Mouse (Mus musculus): ENCODE measurements at regions not wholly inside any gene's neighbourhood (a gene's known extent, or its start where the extent isn't known, plus 50 kb on each side); places are given as distances from the start of the nearest gene placed in this dataset.
A peak's percentile ranks its signal among the peaks of the same experiment; 100 is the strongest.

DNA sequence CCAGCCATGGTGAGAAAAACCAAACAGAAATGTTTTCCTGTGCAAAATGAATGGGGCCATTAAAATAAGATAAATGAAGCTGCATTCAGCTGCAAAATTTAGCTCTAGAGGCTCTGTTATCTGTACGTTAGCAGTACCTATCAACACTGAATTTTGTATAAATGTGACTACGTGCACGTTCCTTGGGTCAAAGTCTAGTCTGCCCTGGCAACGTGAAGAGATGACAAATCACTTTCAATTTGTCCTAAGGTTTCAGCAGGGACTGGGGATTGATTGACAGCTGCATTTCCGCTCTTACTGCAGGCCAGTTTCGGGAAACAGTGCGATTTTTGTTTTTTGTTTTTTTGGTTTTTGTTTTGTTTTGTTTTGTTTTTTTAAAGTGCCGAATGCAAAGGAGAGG lies 246.1 kb upstream of the Fn1 start:
- no peak for TF ChIP-seq CTCF (IDR thresholded peaks at IDR 0.05; ENCODE audit: low read depth)
- H3K27me3 ChIP-seq (replicated peaks; ENCODE audit: control insufficient read depth, insufficient read depth, low read length) = no peaks in the 10 kb centered on the region

DNA sequence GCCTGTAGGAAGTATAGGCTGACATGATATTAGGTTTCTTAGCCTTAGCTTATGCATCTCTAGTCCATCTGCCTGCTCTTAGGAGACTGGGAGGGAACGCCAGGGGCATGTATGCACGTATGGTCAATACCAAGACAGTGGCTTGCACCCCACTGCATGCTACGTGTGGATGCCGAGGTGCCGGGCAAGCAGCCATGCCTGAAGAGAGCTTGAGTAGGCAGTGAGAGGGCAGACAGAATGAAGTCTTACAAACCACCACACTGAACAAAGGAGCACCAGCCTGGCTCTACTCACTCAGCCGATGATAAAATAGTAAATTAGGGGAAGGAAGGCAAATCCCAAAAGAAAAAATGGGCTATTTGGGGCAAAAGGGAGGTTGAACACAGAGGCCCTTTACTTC lies 245.2 kb upstream of the Fn1 start:
- 91% methylated on average over 6 of the region's 6 CpGs for WGBS
- no peaks in the 10 kb centered on the region for H3K9me3 ChIP-seq (ENCODE audit: control insufficient read depth)
- ATAC-seq = no peak
- no peaks in the 10 kb centered on the region for H3K36me3 ChIP-seq (ENCODE audit: control insufficient read depth, insufficient read depth)
- H3K4me1 ChIP-seq (replicated peaks; ENCODE audit: control insufficient read depth, insufficient read depth, low read length) = no peaks in the 10 kb centered on the region
- H3K27ac ChIP-seq (ENCODE audit: low read depth, low read length) = no peak overlapping the region
- H3K4me3 ChIP-seq (ENCODE audit: low read depth, low read length) = no peak overlapping the region
- H3K4me2 ChIP-seq (replicated peaks; ENCODE audit: low read depth) = no peak overlapping the region
- H3K9ac ChIP-seq (ENCODE audit: low read depth, low read length) = no peak overlapping the region
- no peaks in the 10 kb centered on the region for H3K27me3 ChIP-seq (replicated peaks; ENCODE audit: control insufficient read depth, insufficient read depth, low read length)
- TF ChIP-seq CTCF (IDR thresholded peaks at IDR 0.05; ENCODE audit: low read depth) = no peak

More for the DNA sequence above, 246.1 kb upstream of the Fn1 start:
- Histone ChIP-seq H3K36me3 (ENCODE audit: control insufficient read depth, insufficient read depth) (no peaks in the 10 kb centered on the region), H3K27ac (ENCODE audit: low read depth, low read length) (no peak overlapping the region), H3K4me3 (ENCODE audit: low read depth, low read length) (no peak overlapping the region), H3K4me2 (replicated peaks; ENCODE audit: low read depth) (peak overlapping the region; percentile 14; the same call in 1 of the 2 replicates), H3K9ac (ENCODE audit: low read depth, low read length) (no peak overlapping the region), H3K4me1 (replicated peaks; ENCODE audit: control insufficient read depth, insufficient read depth, low read length) (no peaks in the 10 kb centered on the region), H3K9me3 (ENCODE audit: control insufficient read depth) (no peaks in the 10 kb centered on the region)
- 50% methylated on average over 8 of the region's 8 CpGs for WGBS
- 0 out of 2 replicates have a peak, but pooled peaks have one; percentile 60 for ATAC-seq

DNA sequence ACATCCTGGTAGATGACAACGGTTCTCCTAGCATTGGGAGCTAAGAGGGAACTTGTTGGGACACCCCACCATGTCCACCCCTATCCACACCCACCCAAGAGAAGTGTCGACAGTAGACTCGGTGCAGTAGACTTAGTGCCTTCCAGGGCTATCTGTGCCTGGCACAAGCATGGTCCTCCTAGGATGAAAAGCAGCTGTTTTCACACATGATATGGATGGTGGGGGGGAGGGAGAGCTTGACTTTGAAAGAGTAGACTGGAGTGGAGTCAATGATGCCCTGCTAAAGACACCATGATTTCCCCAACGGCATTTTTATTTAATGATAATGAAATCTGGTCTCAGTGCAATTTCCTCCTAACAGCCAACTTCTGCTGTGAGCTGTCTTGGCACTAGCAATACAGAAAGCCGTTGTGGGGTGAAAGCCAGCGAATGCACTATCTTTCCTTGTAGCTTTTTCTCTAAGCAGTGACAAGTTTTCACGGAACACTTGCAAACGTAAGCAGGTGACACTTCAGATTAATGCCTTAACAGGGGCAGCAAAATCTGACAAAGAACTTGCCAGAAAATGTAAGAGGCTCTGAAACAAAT lies 244.6 kb upstream of the Fn1 start:
- no peaks in the 10 kb centered on the region for H3K27me3 ChIP-seq (replicated peaks; ENCODE audit: control insufficient read depth, insufficient read depth, low read length)
- ATAC-seq = no peak

DNA sequence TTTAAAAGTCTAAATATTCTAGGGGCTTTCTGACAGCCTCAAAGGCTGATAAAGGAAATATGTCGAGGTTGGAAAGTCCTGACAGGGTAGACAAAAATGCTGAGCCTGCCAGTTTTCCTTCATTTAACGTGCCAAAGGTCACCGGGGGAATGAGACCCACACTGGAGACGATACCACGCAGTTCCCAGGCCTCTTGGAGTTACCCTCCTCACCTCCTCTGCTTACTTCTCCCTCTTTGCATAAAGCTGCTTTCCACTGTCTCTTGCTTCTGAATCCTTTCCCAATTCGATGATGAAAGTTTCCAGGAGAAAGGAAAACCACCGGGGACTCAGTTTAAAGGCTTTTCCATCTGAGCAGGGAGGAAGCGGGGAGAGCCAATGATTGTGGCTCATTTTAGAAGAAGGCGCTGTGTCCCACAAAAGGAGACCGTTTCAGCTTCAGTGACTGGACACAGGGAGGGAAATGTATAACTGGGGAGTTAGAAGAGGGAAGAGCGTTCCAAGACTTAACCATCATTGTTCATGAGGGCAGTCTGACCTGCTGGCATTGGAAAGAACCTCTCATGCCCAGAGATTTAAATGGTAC lies 243.2 kb upstream of the Fn1 start:
- H3K27ac ChIP-seq (ENCODE audit: low read depth, low read length) = no peak overlapping the region
- no peak for ATAC-seq
- H3K9me3 ChIP-seq (ENCODE audit: control insufficient read depth) = no peaks in the 10 kb centered on the region
- no peaks in the 10 kb centered on the region for H3K36me3 ChIP-seq (ENCODE audit: control insufficient read depth, insufficient read depth)
- H3K4me3 ChIP-seq (ENCODE audit: low read depth, low read length) = no peak overlapping the region
- H3K27me3 ChIP-seq (replicated peaks; ENCODE audit: control insufficient read depth, insufficient read depth, low read length) = no peaks in the 10 kb centered on the region
- WGBS = 67% methylated on average over 11 of the region's 11 CpGs
- TF ChIP-seq CTCF (IDR thresholded peaks at IDR 0.05; ENCODE audit: low read depth) = no peak
- no peak overlapping the region for H3K4me2 ChIP-seq (replicated peaks; ENCODE audit: low read depth)
- H3K9ac ChIP-seq (ENCODE audit: low read depth, low read length) = no peak overlapping the region
- no peaks in the 10 kb centered on the region; the same call in 1 of the 2 replicates for H3K4me1 ChIP-seq (replicated peaks; ENCODE audit: control insufficient read depth, insufficient read depth, low read length)

More for the DNA sequence above, 244.6 kb upstream of the Fn1 start:
- Histone ChIP-seq H3K4me3 (ENCODE audit: low read depth, low read length) (no peak overlapping the region), H3K9ac (ENCODE audit: low read depth, low read length) (no peak overlapping the region), H3K9me3 (ENCODE audit: control insufficient read depth) (no peaks in the 10 kb centered on the region), H3K36me3 (ENCODE audit: control insufficient read depth, insufficient read depth) (no peaks in the 10 kb centered on the region), H3K4me2 (replicated peaks; ENCODE audit: low read depth) (no peak overlapping the region), H3K4me1 (replicated peaks; ENCODE audit: control insufficient read depth, insufficient read depth, low read length) (no peaks in the 10 kb centered on the region), H3K27ac (ENCODE audit: low read depth, low read length) (no peak overlapping the region)
- TF ChIP-seq CTCF (IDR thresholded peaks at IDR 0.05; ENCODE audit: low read depth) = no peak
- 81% methylated on average over 8 of the region's 8 CpGs for WGBS

DNA sequence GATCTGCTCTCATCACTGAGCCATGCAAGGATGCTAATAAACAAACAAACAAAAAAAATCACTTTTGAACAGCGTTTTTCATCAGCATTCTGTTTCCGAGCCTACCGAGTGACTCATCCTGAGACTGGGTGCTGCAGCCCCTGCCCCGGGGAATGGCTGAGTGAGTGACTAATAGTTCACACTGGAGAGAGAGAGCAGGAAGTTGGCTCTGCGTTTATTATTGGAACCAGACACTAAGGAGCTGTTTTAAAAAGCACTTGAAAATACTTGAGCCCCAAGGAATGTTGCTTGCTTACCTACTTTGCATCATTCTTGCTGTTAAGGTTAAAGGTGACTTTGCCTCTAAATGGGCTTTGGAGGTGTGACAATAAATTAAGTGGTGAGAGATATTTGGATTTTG lies 240.6 kb upstream of the Fn1 start:
- Histone ChIP-seq H3K9me3 (ENCODE audit: control insufficient read depth) (no peaks in the 10 kb centered on the region), H3K4me1 (replicated peaks; ENCODE audit: control insufficient read depth, insufficient read depth, low read length) (no peaks in the 10 kb centered on the region; the same call in 1 of the 2 replicates), H3K4me3 (ENCODE audit: low read depth, low read length) (no peak overlapping the region), H3K9ac (ENCODE audit: low read depth, low read length) (no peak overlapping the region), H3K27ac (ENCODE audit: low read depth, low read length) (no peak overlapping the region), H3K27me3 (replicated peaks; ENCODE audit: control insufficient read depth, insufficient read depth, low read length) (no peaks in the 10 kb centered on the region), H3K36me3 (ENCODE audit: control insufficient read depth, insufficient read depth) (no peaks in the 10 kb centered on the region), H3K4me2 (replicated peaks; ENCODE audit: low read depth) (no peak overlapping the region)
- WGBS = 14% methylated on average over 5 of the region's 5 CpGs
- ATAC-seq = no peak
- TF ChIP-seq CTCF (IDR thresholded peaks at IDR 0.05; ENCODE audit: low read depth) = no peak

DNA sequence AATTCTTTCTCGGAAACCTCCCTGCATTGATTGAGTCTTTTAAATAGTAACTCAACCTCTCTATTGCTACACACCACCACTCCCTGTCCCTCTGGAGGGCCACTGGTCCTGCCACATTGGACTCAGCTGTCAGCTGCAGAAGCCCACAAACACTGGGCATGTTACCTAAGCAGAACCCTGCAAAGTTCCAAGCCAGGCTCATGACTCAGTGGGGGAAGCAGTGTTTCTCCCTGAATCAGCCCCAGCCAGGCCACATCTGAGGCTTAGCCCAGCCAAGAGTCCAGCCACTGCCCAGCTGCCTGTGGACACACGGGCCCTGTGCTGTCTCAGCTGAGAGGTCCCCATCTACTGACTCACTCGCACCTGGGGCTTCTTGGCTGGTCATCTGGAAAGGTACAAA lies 234.8 kb upstream of the Fn1 start:
- peaks cover 7% of the 10 kb centered on the region for H3K4me1 ChIP-seq (replicated peaks; ENCODE audit: control insufficient read depth, insufficient read depth, low read length)
- H3K4me2 ChIP-seq (replicated peaks; ENCODE audit: low read depth) = no peak overlapping the region
- no peak for ATAC-seq
- no peak overlapping the region for H3K9ac ChIP-seq (ENCODE audit: low read depth, low read length)
- TF ChIP-seq CTCF (IDR thresholded peaks at IDR 0.05; ENCODE audit: low read depth) = no peak
- 60% methylated on average over 3 of the region's 3 CpGs for WGBS
- H3K9me3 ChIP-seq (ENCODE audit: control insufficient read depth) = no peaks in the 10 kb centered on the region
- no peak overlapping the region for H3K4me3 ChIP-seq (ENCODE audit: low read depth, low read length)
- no peak overlapping the region for H3K27ac ChIP-seq (ENCODE audit: low read depth, low read length)
- no peaks in the 10 kb centered on the region for H3K27me3 ChIP-seq (replicated peaks; ENCODE audit: control insufficient read depth, insufficient read depth, low read length)
- H3K36me3 ChIP-seq (ENCODE audit: control insufficient read depth, insufficient read depth) = no peaks in the 10 kb centered on the region
